Mouse (Mus musculus) E14TG2a.4 (cell line): ENCODE measurements around the gene Dhx15.
"Not testable (repeated sequence)": the region's sequence is repeated elsewhere in the genome, so short reads cannot be mapped to it uniquely, and the experiment has no call there.

Source experiments
- H3K27me3 ChIP-seq: 2 replicates; pipeline ENCODE4 v1.6.1; 2014; ENCODE audit warnings: low read length, control low read depth; ENCODE audit not compliant: insufficient read depth
- H3K36me3 ChIP-seq: 2 replicates; pipeline ENCODE4 v1.6.1; 2014; ENCODE audit warnings: low read length, control low read depth; ENCODE audit not compliant: insufficient read depth
- H3K4me1 ChIP-seq: replicated peaks from 2 replicates; pipeline ENCODE4 v1.6.1; 2014; ENCODE audit warnings: low read depth, low read length, control low read depth
- H3K4me3 ChIP-seq: replicated peaks from 2 replicates; pipeline ENCODE4 v1.5.1; 2014; ENCODE audit warnings: mild to moderate bottlenecking, low read length
- H3K9me3 ChIP-seq: 2 replicates; pipeline ENCODE4 v1.6.1; 2014; ENCODE audit warnings: low read length, control low read depth
- CTCF ChIP-seq: conservative IDR thresholded peaks from 2 replicates; pipeline ENCODE4 v1.5.1; 2014; ENCODE audit warnings: low read length
- NANOG ChIP-seq: IDR thresholded peaks from 2 replicates; pipeline ENCODE4 v1.6.1; 2014; ENCODE audit warnings: borderline replicate concordance, low read length, mixed read lengths
- POU5F1 ChIP-seq: IDR thresholded peaks from 2 replicates; pipeline ENCODE4 v1.6.1; 2014; ENCODE audit warnings: low read length, borderline replicate concordance

Gene Dhx15

GRCm38 (mm10) chr5:52190371-52191179, at the start of gene Dhx15:
Gene Dhx15 (minus strand): TSS chr5:52190514.
- no peak for TF ChIP-seq POU5F1
- TF ChIP-seq CTCF, result no peak
- no peak for TF ChIP-seq NANOG
- H3K27me3 ChIP-seq, result no peaks in the 10 kb centered on the region

GRCm38 (mm10) chr5:52238877-52239276, 48.6 kb upstream of the Dhx15 start:
- Histone ChIP-seq H3K4me1 (peaks cover 55% of the 10 kb centered on the region), H3K4me3 (no peak overlapping the region), H3K36me3 (no peaks in the 10 kb centered on the region), H3K27me3 (peaks cover 5% of the 10 kb centered on the region; the same call in 1 of the 2 replicates), H3K9me3 (peaks cover 6% of the 10 kb centered on the region; the same call in 1 of the 2 replicates)
- TF ChIP-seq POU5F1 (no peak), NANOG (no peak), CTCF (no peak)

More at GRCm38 (mm10) chr5:52190371-52191179, at the start of gene Dhx15:
- peaks cover 22% of the 10 kb centered on the region for H3K36me3 ChIP-seq
- H3K4me1 ChIP-seq, result peaks cover 56% of the 10 kb centered on the region
- no peaks in the 10 kb centered on the region for H3K9me3 ChIP-seq
- peak within 1 kb of the TSS; percentile 88 for H3K4me3 ChIP-seq

GRCm38 (mm10) chr5:52237956-52238735, 47.8 kb upstream of the Dhx15 start:
- H3K27me3 ChIP-seq, result peaks cover 5% of the 10 kb centered on the region; the same call in 1 of the 2 replicates

GRCm38 (mm10) chr5:52236585-52236984, 46.3 kb upstream of the Dhx15 start:
- not testable (repeated sequence) for H3K36me3 ChIP-seq, H3K4me3 ChIP-seq, H3K9me3 ChIP-seq, H3K27me3 ChIP-seq
- H3K4me1 ChIP-seq, result peaks cover 70% of the 10 kb centered on the region

More at GRCm38 (mm10) chr5:52237956-52238735, 47.8 kb upstream of the Dhx15 start:
- Histone ChIP-seq H3K9me3 (peaks cover 6% of the 10 kb centered on the region; the same call in 1 of the 2 replicates), H3K4me1 (peaks cover 56% of the 10 kb centered on the region), H3K4me3 (no peak overlapping the region), H3K36me3 (no peaks in the 10 kb centered on the region)
- no peak for TF ChIP-seq CTCF
- no peak for TF ChIP-seq NANOG
- TF ChIP-seq POU5F1, result no peak

- no peak for TF ChIP-seq NANOG
- H3K36me3 ChIP-seq, result no peaks in the 10 kb centered on the region
- no peak overlapping the region for H3K4me3 ChIP-seq
- H3K27me3 ChIP-seq, result peaks cover 2% of the 10 kb centered on the region; the same call in 1 of the 2 replicates
- H3K4me1 ChIP-seq, result peaks cover 65% of the 10 kb centered on the region
- peaks cover 6% of the 10 kb centered on the region; the same call in 1 of the 2 replicates for H3K9me3 ChIP-seq
Observed at GRCm38 (mm10) chr5:52234570-52234969, 44.3 kb upstream of the Dhx15 start.

GRCm38 (mm10) chr5:52233891-52234290, 43.6 kb upstream of the Dhx15 start:
- peaks cover 63% of the 10 kb centered on the region for H3K4me1 ChIP-seq
- no peak overlapping the region for H3K4me3 ChIP-seq
- no peaks in the 10 kb centered on the region for H3K36me3 ChIP-seq
- peaks cover 6% of the 10 kb centered on the region; the same call in 1 of the 2 replicates for H3K9me3 ChIP-seq
- no peaks in the 10 kb centered on the region for H3K27me3 ChIP-seq
- no peak for TF ChIP-seq NANOG
- no peak for TF ChIP-seq CTCF
- no peak for TF ChIP-seq POU5F1

- H3K27me3 ChIP-seq, result no peaks in the 10 kb centered on the region
- no peaks in the 10 kb centered on the region for H3K36me3 ChIP-seq
- H3K4me1 ChIP-seq, result peaks cover 50% of the 10 kb centered on the region
- peaks cover 6% of the 10 kb centered on the region; the same call in 1 of the 2 replicates for H3K9me3 ChIP-seq
- H3K4me3 ChIP-seq, result no peak overlapping the region
- TF ChIP-seq NANOG (no peak), POU5F1 (no peak), CTCF (no peak)
Observed at GRCm38 (mm10) chr5:52232611-52233010, 42.3 kb upstream of the Dhx15 start.

GRCm38 (mm10) chr5:52232199-52232598, 41.9 kb upstream of the Dhx15 start:
- peaks cover 46% of the 10 kb centered on the region for H3K4me1 ChIP-seq
- H3K9me3 ChIP-seq, result peaks cover 3% of the 10 kb centered on the region; the same call in 1 of the 2 replicates
- no peaks in the 10 kb centered on the region for H3K36me3 ChIP-seq
- TF ChIP-seq NANOG (no peak), CTCF (no peak), POU5F1 (no peak)
- H3K27me3 ChIP-seq, result no peaks in the 10 kb centered on the region
- no peak overlapping the region for H3K4me3 ChIP-seq
